Mouse (Mus musculus) C2C12 (cell line): ENCODE measurements around the gene Pde6b.

Source experiments
- CEBPB ChIP-seq: IDR thresholded peaks from one replicate; pipeline ENCODE4 v1.6.1; 2011; ENCODE audit warnings: low read depth, mild to moderate bottlenecking, control low read depth, moderate library complexity
- CTCF ChIP-seq: IDR thresholded peaks from one replicate; pipeline ENCODE4 v1.5.1; 2011; ENCODE audit not compliant: control insufficient read depth, insufficient read depth, insufficient read length
- FOSL1 ChIP-seq: IDR thresholded peaks from one replicate; pipeline ENCODE4 v1.8.0; 2011; ENCODE audit warnings: mild to moderate bottlenecking, low read length; ENCODE audit not compliant: poor library complexity, insufficient read depth, severe bottlenecking
- MAX ChIP-seq: IDR thresholded peaks from one replicate; pipeline ENCODE4 v1.6.1; 2011; ENCODE audit warnings: mild to moderate bottlenecking, control low read depth

DNA sequence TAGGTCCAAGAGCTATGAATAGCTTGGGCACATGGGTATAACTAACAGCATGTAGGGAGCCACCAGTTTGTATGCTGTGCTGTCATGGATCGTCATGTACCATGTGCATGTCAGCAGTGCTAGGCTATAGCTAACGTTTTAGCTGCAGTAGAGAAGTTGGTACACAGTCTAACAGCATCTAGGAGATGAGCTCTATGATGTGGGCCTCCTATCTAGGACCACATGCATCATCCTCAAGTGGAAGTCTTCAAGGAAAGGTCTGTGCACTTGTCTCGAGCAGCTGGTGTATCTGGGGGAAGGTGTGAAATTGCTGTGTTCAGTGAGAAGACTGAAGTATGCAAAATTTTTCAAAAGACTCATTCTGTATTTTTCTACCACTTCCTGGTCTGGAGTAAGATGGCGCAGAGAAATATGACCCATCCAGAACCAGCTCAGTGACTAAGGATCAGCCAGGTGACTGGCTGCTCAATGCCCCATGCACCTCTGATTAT lies 44.5 kb upstream of the Pde6b start:
- TF ChIP-seq CTCF = no peak
- no peak for TF ChIP-seq MAX
- no peak for TF ChIP-seq CEBPB
- no peak for TF ChIP-seq FOSL1
